ENCODE assay signal across 8 mouse cellular contexts in genomic region chr2:30656711-30657555, GRCm38 (mm10).
DNase-seq lines count a peak whose midpoint lies in the region; ATAC-seq and TF ChIP-seq lines count a peak whose summit lies in the region.

No protein-coding gene starts in this region.

- H3K9me3 ChIP-seq in embryonic facial prominence, embryonic 10.5 days, result no peaks in the 10 kb centered on the region
- no peaks in the 10 kb centered on the region for H3K9me3 ChIP-seq in midbrain, embryonic 11.5 days (ENCODE audit: control insufficient read depth, low read length)

- H3K4me1 ChIP-seq in embryonic facial prominence, embryonic 10.5 days, result peaks cover 92% of the 10 kb centered on the region
- H3K4me1 ChIP-seq in midbrain, embryonic 11.5 days (ENCODE audit: control insufficient read depth, insufficient read depth, low read length), result peaks cover 74% of the 10 kb centered on the region

- H3K4me3 ChIP-seq in gastrocnemius, adult 2 months, result no peak overlapping the region
- H3K4me3 ChIP-seq in embryonic facial prominence, embryonic 10.5 days, result peak overlapping the region; percentile 15; the same call in 1 of the 2 replicates
- H3K4me3 ChIP-seq in midbrain, embryonic 11.5 days (ENCODE audit: low read depth, low read length), result no peak overlapping the region

- H3K4me2 ChIP-seq in midbrain, embryonic 11.5 days, result no peak overlapping the region; the same call in 1 of the 2 replicates

- TF ChIP-seq CTCF in gastrocnemius, adult 2 months (IDR thresholded peaks at IDR 0.05), result no peak

- whole genome bisulfite sequencing in embryonic facial prominence, embryonic 10.5 days, result 42% methylated on average over 13 of the region's 13 CpGs
- WGBS in midbrain, embryonic 11.5 days, result 38% methylated on average over 13 of the region's 13 CpGs

- peak overlapping the region; percentile 95 for H3K27ac ChIP-seq in gastrocnemius, adult 2 months
- H3K27ac ChIP-seq in embryonic facial prominence, embryonic 10.5 days (replicated peaks), result peak overlapping the region; percentile 98
- peak overlapping the region; percentile 99 for H3K27ac ChIP-seq in midbrain, embryonic 11.5 days (ENCODE audit: low read depth, low read length)

- intact Hi-C loops in gastrocnemius, adult 2 months (cut with DNase I), result loop anchor here (5.0 kb wide), 2 partner anchors 55 kb away; no protein-coding TSS in a partner anchor

- ATAC-seq in midbrain, embryonic 11.5 days (ENCODE audit: low FRiP score), result no peak
- ATAC-seq in inflammation-experienced regulatory T-cells, adult 6 months, result no peak

- H3K9ac ChIP-seq in midbrain, embryonic 11.5 days (ENCODE audit: low read length), result peak overlapping the region; percentile 70

- H3K27me3 ChIP-seq in embryonic facial prominence, embryonic 10.5 days (replicated peaks; ENCODE audit: low read depth, poor library complexity, severe bottlenecking), result no peaks in the 10 kb centered on the region
- no peaks in the 10 kb centered on the region for H3K27me3 ChIP-seq in midbrain, embryonic 11.5 days (ENCODE audit: control insufficient read depth, insufficient read depth, low read length)

- no peaks in the 10 kb centered on the region for H3K36me3 ChIP-seq in embryonic facial prominence, embryonic 10.5 days (replicated peaks)
- H3K36me3 ChIP-seq in midbrain, embryonic 11.5 days (ENCODE audit: control insufficient read depth, insufficient read depth, low read length), result no peaks in the 10 kb centered on the region

- no peak for DNase-seq in gastrocnemius, adult 2 months
- DNase-seq in gastrocnemius, postnatal 25 days, result no peak
- DNase-seq in embryonic facial prominence, embryonic 10.5 days (ENCODE audit: low spot score), result no peak
- DNase-seq in induced T-regulatory cell, adult 2 months (ENCODE audit: low read depth), result peak; percentile 37
- DNase-seq in midbrain, embryonic 11.5 days (ENCODE audit: low spot score, missing footprints), result no peak
- DNase-seq in frontal cortex, adult 2 months (ENCODE audit: extremely low spot score in 1 of 2, low spot score in 1 of 2), result no peak
- no peak for DNase-seq in layer of hippocampus, postnatal 25 days (ENCODE audit: extremely low spot score in 1 of 2, low spot score in 1 of 2)
